Mouse (Mus musculus) hindbrain, embryonic 16.5 days (tissue): ENCODE data around the gene Rhot2. TPM values are rescaled to one million over a fixed set of nuclear protein-coding genes. Genes with fewer than 3 reads are reported as not detected.
A peak's percentile ranks its signal among the peaks of the same experiment; 100 is the strongest.

Source experiments
- ATAC-seq: fragments of 200-750 bp; cut with Nextera tagmentation; 2 replicates; pipeline ENCODE4 v1.8.0; 2017; ENCODE audit warnings: moderate TSS enrichment, moderate library complexity
- H3K27ac ChIP-seq: fragments of 300-500 bp; sonication (generic); 2 replicates; pipeline ENCODE4 v1.5.1; 2014; ENCODE audit warnings: low read depth, mild to moderate bottlenecking, control low read depth, low read length, moderate library complexity
- H3K27me3 ChIP-seq: fragments of 300-500 bp; sonication (generic); replicated peaks from 2 replicates; pipeline ENCODE4 v1.6.1; 2014; ENCODE audit warnings: low read length; ENCODE audit not compliant: control insufficient read depth, insufficient read depth
- H3K36me3 ChIP-seq: fragments of 300-500 bp; sonication (generic); 2 replicates; pipeline ENCODE4 v1.6.1; 2014; ENCODE audit warnings: mild to moderate bottlenecking, low read length, moderate library complexity, mixed read lengths; ENCODE audit not compliant: control insufficient read depth, insufficient read depth
- H3K4me1 ChIP-seq: fragments of 300-500 bp; sonication (generic); 2 replicates; pipeline ENCODE4 v1.6.1; 2014; ENCODE audit warnings: low read depth, low read length; ENCODE audit not compliant: control insufficient read depth, insufficient read depth
- H3K4me2 ChIP-seq: fragments of 300-500 bp; sonication (generic); 2 replicates; pipeline ENCODE4 v1.6.1; 2014; ENCODE audit warnings: mild to moderate bottlenecking, low read length, control low read depth, moderate library complexity
- H3K4me3 ChIP-seq: fragments of 300-500 bp; sonication (generic); 2 replicates; pipeline ENCODE4 v1.5.1; 2014; ENCODE audit warnings: mild to moderate bottlenecking, low read length, control low read depth, moderate library complexity
- H3K9ac ChIP-seq: fragments of 300-500 bp; sonication (generic); 2 replicates; pipeline ENCODE4 v1.6.1; 2014; ENCODE audit warnings: low read depth, mild to moderate bottlenecking, control low read depth, low read length, moderate library complexity
- H3K9me3 ChIP-seq: fragments of 300-500 bp; sonication (generic); 2 replicates; pipeline ENCODE4 v1.6.1; 2014; ENCODE audit warnings: mild to moderate bottlenecking, low read length, moderate library complexity; ENCODE audit not compliant: control insufficient read depth
- WGBS: fragments of 180-500 bp; shearing (Covaris S2); extraction: QIAGEN DNeasy Blood & Tissue Kit; methylation state at CpG from one replicate; pipeline ENCODE4 v1.1.7; 2014; 5-methylcytosine and 5-hydroxymethylcytosine counted together
- polyA plus RNA-seq: library from polyadenylated mRNA; unstranded; fragments of >200 nt; fragmentation: Nextera tagmentation; extraction: Ambion mirVana; gene quantifications from 2 replicates; pipeline ENCODE4 v1.2.1, GENCODE M21; 2015

Gene Rhot2
- polyA plus RNA-seq, 1 experiment from 2014 or later: 20.3 TPM

DNA sequence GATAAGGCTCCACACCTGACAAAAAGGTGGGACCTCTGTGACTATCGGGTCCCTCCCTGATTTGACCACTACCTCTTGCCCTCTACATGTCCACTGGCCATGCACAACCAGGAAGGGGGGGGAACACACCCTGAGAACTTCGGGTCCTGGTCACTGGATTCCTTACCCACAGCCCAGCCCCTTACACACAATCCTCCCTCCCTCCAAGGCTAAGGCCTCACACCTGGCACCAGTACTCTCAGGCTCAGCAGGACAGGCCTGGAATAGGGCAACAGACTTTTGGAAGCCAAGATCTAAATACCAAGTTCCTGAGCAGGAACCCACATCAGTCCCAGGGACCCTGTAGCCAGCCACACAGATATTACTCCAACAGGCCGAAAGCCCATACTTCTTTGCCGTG, 5.7 kb downstream of the Rhot2 start:
- peaks cover 52% of the 10 kb centered on the region for H3K4me1 ChIP-seq
- no peak overlapping the region for H3K4me2 ChIP-seq
- H3K4me3 ChIP-seq: no peak overlapping the region
- ATAC-seq: no peak
- no peak overlapping the region for H3K27ac ChIP-seq
- 85% methylated on average over 4 of the region's 4 CpGs for WGBS
- H3K27me3 ChIP-seq: no peaks in the 10 kb centered on the region
- H3K36me3 ChIP-seq: peaks cover 40% of the 10 kb centered on the region
- no peaks in the 10 kb centered on the region for H3K9me3 ChIP-seq
- H3K9ac ChIP-seq: no peak overlapping the region

DNA sequence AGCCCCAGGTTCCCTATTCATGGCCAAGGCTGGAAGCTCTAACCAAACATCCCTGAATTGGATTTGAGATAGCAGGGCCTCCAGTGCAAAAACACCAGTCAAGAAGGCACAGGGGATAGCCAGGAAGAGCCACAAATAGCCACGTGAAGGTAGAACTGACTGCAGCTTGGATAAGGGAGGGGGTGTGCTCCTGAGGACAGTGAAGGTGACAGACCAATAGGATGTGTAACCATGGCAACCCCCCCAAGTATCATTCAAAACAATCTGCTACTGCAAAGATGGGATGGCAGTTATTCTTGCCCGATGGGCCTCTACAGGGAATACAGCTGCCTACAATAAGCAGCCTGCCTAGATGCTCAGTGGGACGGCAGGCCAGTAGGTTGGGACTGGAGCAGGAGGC, 7.1 kb downstream of the Rhot2 start:
- peak overlapping the region; percentile 92 for H3K9ac ChIP-seq
- ATAC-seq: no peak
- H3K36me3 ChIP-seq: peaks cover 40% of the 10 kb centered on the region

DNA sequence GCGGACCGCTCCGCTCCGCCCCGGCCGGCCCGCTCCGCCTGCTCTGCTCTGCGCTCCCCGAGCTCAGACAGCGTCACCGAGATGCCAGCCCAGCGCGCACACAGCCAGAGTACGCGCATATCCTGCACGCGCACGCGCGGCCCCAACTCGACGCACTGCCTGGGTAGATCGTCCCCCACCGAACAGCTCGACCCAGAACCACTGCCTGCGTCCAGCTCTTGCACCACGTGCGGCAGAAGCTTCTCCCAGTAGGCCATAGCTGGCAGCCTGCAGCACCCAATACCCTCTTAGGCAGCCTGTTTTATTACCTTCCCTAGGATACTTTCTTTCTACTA, 7.6 kb downstream of the Rhot2 start, which contains the start of gene Rhbdl1:
Gene Rhbdl1, minus strand, starts transcription at position 220 of the 335 bp plus-strand sequence.
- Histone ChIP-seq H3K27me3 (no peaks in the 10 kb centered on the region), H3K27ac (peak within 1 kb of the TSS; percentile 93), H3K9ac (peak within 1 kb of the TSS; percentile 92), H3K4me1 (peaks cover 47% of the 10 kb centered on the region), H3K36me3 (peaks cover 35% of the 10 kb centered on the region), H3K4me2 (peak within 1 kb of the TSS; percentile 85), H3K4me3 (peak within 1 kb of the TSS; percentile 55), H3K9me3 (no peaks in the 10 kb centered on the region)
- peak; percentile 52 for ATAC-seq
- whole genome bisulfite sequencing: under 1% methylated on average over 29 of the region's 29 CpGs

More for the DNA sequence above, 7.1 kb downstream of the Rhot2 start:
- Histone ChIP-seq H3K4me1 (peaks cover 46% of the 10 kb centered on the region), H3K4me2 (peak overlapping the region; percentile 85), H3K27ac (peak overlapping the region; percentile 93), H3K4me3 (no peak overlapping the region), H3K27me3 (no peaks in the 10 kb centered on the region), H3K9me3 (no peaks in the 10 kb centered on the region)
- WGBS: 7% methylated on average over 3 of the region's 3 CpGs

DNA sequence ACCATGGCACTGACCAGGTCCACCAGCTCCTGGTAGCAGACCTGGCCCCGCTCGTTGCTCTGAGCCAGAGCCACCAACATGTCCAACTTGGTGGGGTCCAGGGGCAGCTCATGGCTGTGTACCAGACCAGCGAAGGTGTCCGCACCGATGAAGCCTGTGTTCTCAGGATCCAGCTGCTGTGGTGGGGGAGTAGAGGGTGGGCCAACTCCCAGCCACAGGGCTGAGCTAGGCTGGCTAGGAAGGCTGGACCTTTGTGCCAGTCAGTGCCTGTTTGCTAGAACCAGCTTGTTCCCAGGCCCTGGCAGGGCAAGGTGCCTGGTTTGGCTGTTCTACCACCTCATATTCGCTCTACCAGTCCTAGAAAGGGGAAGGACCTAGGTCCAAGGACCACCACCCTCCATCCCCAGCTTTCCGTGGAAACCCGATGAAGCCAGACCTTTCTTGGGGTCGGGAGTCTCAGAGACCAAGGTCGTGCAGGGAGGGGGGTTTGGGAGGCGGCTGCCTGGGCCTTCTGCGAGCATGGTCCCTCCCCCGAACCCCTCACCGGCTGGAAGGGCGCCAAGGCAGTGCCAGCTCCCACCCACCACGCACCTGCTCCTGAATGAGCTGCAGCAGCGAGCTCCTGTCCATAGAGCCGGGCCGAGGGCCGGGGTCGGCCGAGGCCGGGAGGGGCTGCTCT, 8.1 kb downstream of the Rhot2 start:
- 19% methylated on average over 23 of the region's 23 CpGs for WGBS
- H3K4me1 ChIP-seq: peaks cover 53% of the 10 kb centered on the region
- peaks cover 30% of the 10 kb centered on the region for H3K36me3 ChIP-seq
- peak overlapping the region; percentile 85 for H3K4me2 ChIP-seq
- H3K9me3 ChIP-seq: no peaks in the 10 kb centered on the region
- H3K27me3 ChIP-seq: no peaks in the 10 kb centered on the region
- ATAC-seq: no peak; the same call in 1 of the 2 replicates
- H3K9ac ChIP-seq: peak overlapping the region; percentile 92
- peak overlapping the region; percentile 93 for H3K27ac ChIP-seq
- peak overlapping the region; percentile 55 for H3K4me3 ChIP-seq

DNA sequence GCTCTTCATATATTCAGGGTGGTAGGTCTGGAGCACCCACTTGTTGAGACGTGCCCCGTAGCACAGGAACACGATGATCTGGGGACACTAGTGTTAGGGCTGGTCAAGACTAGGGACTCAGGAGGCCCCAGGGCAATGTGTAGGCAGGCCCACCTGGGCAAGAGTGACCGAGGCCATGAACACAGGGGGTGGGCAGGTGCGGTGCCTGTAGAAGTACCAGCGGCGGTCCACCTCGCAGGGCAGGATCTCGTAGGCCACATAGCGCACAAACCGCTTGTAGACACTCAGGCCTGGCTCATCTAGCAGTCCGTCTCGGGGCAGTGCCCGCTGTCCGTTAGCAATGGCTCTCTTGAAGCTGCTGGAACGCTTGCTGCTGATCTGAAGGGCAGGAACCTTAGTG, 8.8 kb downstream of the Rhot2 start:
- H3K27ac ChIP-seq: peak overlapping the region; percentile 93
- WGBS: 92% methylated on average over 16 of the region's 16 CpGs
- H3K4me1 ChIP-seq: peaks cover 60% of the 10 kb centered on the region

DNA sequence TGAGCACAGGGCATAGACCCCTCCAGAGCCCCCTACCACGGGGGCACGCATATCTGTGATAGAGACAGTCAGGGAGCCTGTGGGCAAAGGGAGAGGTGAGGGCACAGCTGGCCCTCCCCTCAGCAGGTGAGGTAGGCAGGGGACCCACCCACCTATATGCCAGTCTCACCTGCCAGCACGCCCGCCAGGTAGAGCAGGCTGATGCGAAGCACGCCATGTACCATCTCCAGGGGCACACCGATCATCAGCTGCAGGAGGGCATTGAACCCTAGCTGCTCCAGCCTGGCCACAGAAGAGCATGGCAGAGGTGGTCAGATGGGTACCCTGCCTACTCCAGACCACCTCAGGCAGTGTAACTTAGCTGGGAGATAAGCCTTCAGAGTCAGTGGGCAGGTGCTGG, 9.3 kb downstream of the Rhot2 start:
- no peaks in the 10 kb centered on the region for H3K27me3 ChIP-seq
- no peak overlapping the region for H3K27ac ChIP-seq
- H3K4me2 ChIP-seq: peak overlapping the region; percentile 5
- H3K9me3 ChIP-seq: no peaks in the 10 kb centered on the region
- peaks cover 29% of the 10 kb centered on the region for H3K36me3 ChIP-seq
- ATAC-seq: no peak
- H3K4me1 ChIP-seq: peaks cover 65% of the 10 kb centered on the region
- 97% methylated on average over 7 of the region's 7 CpGs for WGBS
- H3K4me3 ChIP-seq: no peak overlapping the region
- H3K9ac ChIP-seq: peak overlapping the region; percentile 38

More for the DNA sequence above, 8.8 kb downstream of the Rhot2 start:
- peak overlapping the region; percentile 55; the same call in 1 of the 2 replicates for H3K4me3 ChIP-seq
- no peak overlapping the region; the same call in 1 of the 2 replicates for H3K9ac ChIP-seq
- no peaks in the 10 kb centered on the region for H3K9me3 ChIP-seq
- peak overlapping the region; percentile 85 for H3K4me2 ChIP-seq
- no peaks in the 10 kb centered on the region for H3K27me3 ChIP-seq
- H3K36me3 ChIP-seq: peaks cover 29% of the 10 kb centered on the region
- no peak for ATAC-seq

DNA sequence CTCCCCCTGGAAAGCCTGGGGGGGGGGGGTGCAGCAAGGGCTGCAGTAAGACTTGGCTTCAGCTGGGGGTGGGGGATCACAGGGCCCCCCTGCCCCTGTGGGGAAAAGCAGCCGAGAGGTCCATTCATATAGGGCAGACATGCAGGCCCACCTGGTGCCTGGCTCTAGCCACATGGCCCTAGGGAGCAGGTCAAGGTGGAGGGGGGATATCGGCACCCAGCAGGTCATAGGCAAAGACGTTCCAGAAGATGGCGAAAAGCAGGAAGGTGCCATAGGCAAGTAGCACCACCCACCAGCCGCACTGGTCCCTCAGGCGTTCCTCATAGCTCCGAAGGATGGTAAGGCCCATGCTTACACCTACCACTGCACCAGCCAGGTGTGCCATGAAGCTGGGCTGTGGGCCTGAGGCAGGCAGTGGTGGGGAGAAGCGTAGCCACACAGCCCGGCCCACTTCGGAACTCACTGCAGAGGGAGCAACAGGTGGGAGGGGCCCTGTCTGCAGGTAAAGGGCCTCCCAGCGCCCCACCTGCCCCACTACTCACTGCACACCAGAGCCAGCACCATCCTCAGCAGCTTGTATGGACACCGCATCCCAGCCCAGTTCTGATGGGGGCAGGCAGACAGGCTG, 9.9 kb downstream of the Rhot2 start:
- H3K36me3 ChIP-seq: peaks cover 27% of the 10 kb centered on the region
- WGBS: 84% methylated on average over 12 of the region's 12 CpGs
- no peaks in the 10 kb centered on the region for H3K9me3 ChIP-seq
- H3K27me3 ChIP-seq: no peaks in the 10 kb centered on the region
- ATAC-seq: no peak
- peak overlapping the region; percentile 78 for H3K4me2 ChIP-seq
- peaks cover 70% of the 10 kb centered on the region for H3K4me1 ChIP-seq
- peak overlapping the region; percentile 77 for H3K9ac ChIP-seq
- no peak overlapping the region; the same call in 1 of the 2 replicates for H3K27ac ChIP-seq
- peak overlapping the region; percentile 74; the same call in 1 of the 2 replicates for H3K4me3 ChIP-seq

DNA sequence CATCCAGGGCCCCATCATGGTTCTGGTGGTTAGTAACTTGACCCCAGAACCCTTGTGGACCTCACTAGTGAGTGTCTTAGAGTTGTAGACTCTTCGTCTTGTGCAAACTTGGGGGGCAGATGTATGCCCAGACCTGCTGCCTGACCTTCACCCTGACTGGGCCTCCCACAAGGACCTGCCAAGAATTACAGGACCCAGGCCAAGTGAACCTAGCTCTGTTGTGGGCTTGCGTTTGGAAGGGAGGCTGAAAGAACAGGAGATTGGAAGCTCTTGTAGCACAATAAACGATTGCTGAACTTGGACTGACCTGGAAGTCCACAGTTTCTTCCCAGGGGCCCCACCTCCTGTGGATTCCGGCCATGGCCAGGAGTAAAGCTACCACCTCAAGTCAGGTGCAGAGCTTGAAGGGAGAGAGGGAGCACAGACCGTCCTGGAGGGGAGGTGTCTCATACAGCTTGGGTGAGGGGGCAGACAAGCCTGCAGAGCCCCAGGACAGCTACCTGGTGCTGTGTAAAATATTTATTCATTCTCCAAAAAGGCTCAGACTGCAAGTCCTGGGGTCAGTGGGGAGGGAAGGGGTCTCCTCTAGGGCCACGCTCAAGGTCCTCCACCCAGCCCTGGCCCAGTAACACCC, 10.6 kb downstream of the Rhot2 start:
- 49% methylated on average over 6 of the region's 6 CpGs for WGBS
- peaks cover 21% of the 10 kb centered on the region for H3K36me3 ChIP-seq

DNA sequence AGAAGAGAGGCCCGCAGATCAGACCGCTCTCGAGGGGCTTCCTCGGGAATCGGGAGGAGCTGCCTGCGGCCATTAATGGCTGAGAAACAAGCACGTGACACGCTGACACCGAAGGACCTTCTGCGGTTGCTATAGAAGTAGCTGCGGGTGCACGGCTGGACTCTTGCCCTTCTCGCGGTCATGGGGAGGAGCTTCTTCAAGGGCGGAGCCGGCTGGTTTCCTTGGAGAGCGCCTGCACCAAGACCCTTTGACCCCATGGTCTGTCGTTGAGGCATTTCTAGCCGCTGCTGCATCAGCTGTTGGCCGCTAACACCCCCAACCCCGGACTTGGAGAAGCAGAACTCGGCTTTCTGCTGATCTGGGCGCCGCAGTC, 11.4 kb downstream of the Rhot2 start, which contains the start of gene Stub1:
Gene Stub1, minus strand, starts transcription at position 114 of the 373 bp plus-strand sequence.
- H3K4me3 ChIP-seq: peak within 1 kb of the TSS; percentile 74
- ATAC-seq: peak; percentile 63
- H3K4me1 ChIP-seq: peaks cover 77% of the 10 kb centered on the region
- H3K27ac ChIP-seq: peak within 1 kb of the TSS; percentile 98
- peaks cover 18% of the 10 kb centered on the region for H3K36me3 ChIP-seq
- peak within 1 kb of the TSS; percentile 78 for H3K4me2 ChIP-seq
- under 1% methylated on average over 24 of the region's 24 CpGs for WGBS
- H3K9me3 ChIP-seq: no peaks in the 10 kb centered on the region
- peak within 1 kb of the TSS; percentile 77 for H3K9ac ChIP-seq
- no peaks in the 10 kb centered on the region for H3K27me3 ChIP-seq

More for the DNA sequence above, 10.6 kb downstream of the Rhot2 start:
- H3K4me2 ChIP-seq: peak overlapping the region; percentile 78
- ATAC-seq: no peak
- no peaks in the 10 kb centered on the region for H3K27me3 ChIP-seq
- peaks cover 74% of the 10 kb centered on the region for H3K4me1 ChIP-seq
- no peaks in the 10 kb centered on the region for H3K9me3 ChIP-seq
- H3K4me3 ChIP-seq: peak overlapping the region; percentile 74
- peak overlapping the region; percentile 98 for H3K27ac ChIP-seq
- peak overlapping the region; percentile 77 for H3K9ac ChIP-seq
